Mouse (Mus musculus) lung, postnatal 25 days (tissue): ENCODE data around the gene Dnajb11.
A peak's percentile ranks its signal among the peaks of the same experiment; 100 is the strongest.

ENCODE experiments used
- DNase-seq: peaks from one replicate; pipeline ENCODE4 v3.0.0; 2022; ENCODE audit warnings: low spot score

The Dnajb11 gene

GRCm38 (mm10) chr16:22857431-22858113 lies at the start of gene Dnajb11, which contains the start of gene Tbccd1:
TSS of gene Dnajb11 (plus strand) at chr16:22857845.
TSS of gene Tbccd1 (minus strand) at chr16:22857669.
- DNase-seq = peak; percentile 99

GRCm38 (mm10) chr16:22811477-22811876 lies 46.2 kb upstream of the Dnajb11 start, which contains the start of gene Crygs:
TSS of gene Crygs (minus strand) at chr16:22811577.
- no peak for DNase-seq

- no peak for DNase-seq
These were observed 36.9 kb upstream of the Dnajb11 start for GRCm38 (mm10) chr16:22820731-22821130.

GRCm38 (mm10) chr16:22832932-22833525 lies 24.6 kb upstream of the Dnajb11 start:
- no peak for DNase-seq

GRCm38 (mm10) chr16:22839146-22839857 lies 18.3 kb upstream of the Dnajb11 start:
- DNase-seq = no peak

- DNase-seq = no peak
These were observed 14.8 kb upstream of the Dnajb11 start for GRCm38 (mm10) chr16:22842871-22843270.

- peak; percentile 76 for DNase-seq
These were observed 13.4 kb upstream of the Dnajb11 start for GRCm38 (mm10) chr16:22844061-22844801.

- DNase-seq = no peak
These were observed 12.8 kb upstream of the Dnajb11 start for GRCm38 (mm10) chr16:22844834-22845233.

GRCm38 (mm10) chr16:22845481-22845880 lies 12.2 kb upstream of the Dnajb11 start:
- no peak for DNase-seq

- DNase-seq = no peak
These were observed 10.0 kb upstream of the Dnajb11 start for GRCm38 (mm10) chr16:22847686-22848085.

GRCm38 (mm10) chr16:22848331-22848730 lies 9.3 kb upstream of the Dnajb11 start:
- no peak for DNase-seq

- no peak for DNase-seq
These were observed 4.9 kb upstream of the Dnajb11 start for GRCm38 (mm10) chr16:22852709-22853108.

GRCm38 (mm10) chr16:22856773-22857172 lies 872 bp upstream of the Dnajb11 start:
- DNase-seq = no peak

- no peak for DNase-seq
These were observed 14.8 kb downstream of the Dnajb11 start for GRCm38 (mm10) chr16:22872397-22872796.

GRCm38 (mm10) chr16:22873369-22873768 lies 15.7 kb downstream of the Dnajb11 start:
- no peak for DNase-seq

- DNase-seq = peak; percentile 12
These were observed 18.8 kb downstream of the Dnajb11 start for GRCm38 (mm10) chr16:22876218-22877043.

GRCm38 (mm10) chr16:22877660-22878390 lies 20.2 kb downstream of the Dnajb11 start:
- no peak for DNase-seq

- DNase-seq = no peak
These were observed 21.1 kb downstream of the Dnajb11 start for GRCm38 (mm10) chr16:22878716-22879115.

- no peak for DNase-seq
These were observed 22.4 kb downstream of the Dnajb11 start for GRCm38 (mm10) chr16:22879945-22880595.

GRCm38 (mm10) chr16:22880900-22881299 lies 23.3 kb downstream of the Dnajb11 start:
- no peak for DNase-seq
